Mouse (Mus musculus) cerebellum, adult 2 months (tissue): ENCODE measurements at regions not wholly inside any gene's neighbourhood (a gene's known extent, or its start where the extent isn't known, plus 50 kb on each side); places are given as distances from the start of the nearest gene placed in this dataset.

Experiments
- DNase-seq, 2 experiments: peaks; one replicate each; pipeline ENCODE4 v3.0.0; 2021
- H3K27ac ChIP-seq: fragments of 200-500 bp; 2 replicates; pipeline ENCODE4 v1.5.1; 2012; ENCODE audit warnings: low read length, control low read depth, inconsistent platforms; ENCODE audit not compliant: insufficient read depth
- H3K27me3 ChIP-seq: fragments of 200-500 bp; 2 replicates; pipeline ENCODE4 v1.6.1; 2012; ENCODE audit warnings: inconsistent platforms, mild to moderate bottlenecking, low read length, moderate library complexity; ENCODE audit not compliant: control insufficient read depth, insufficient read depth
- H3K4me1 ChIP-seq: fragments of 200-500 bp; 2 replicates; pipeline ENCODE4 v1.6.1; 2011; ENCODE audit warnings: low read length; ENCODE audit not compliant: control insufficient read depth, insufficient read depth
- H3K4me3 ChIP-seq: fragments of 200-500 bp; replicated peaks from 2 replicates; pipeline ENCODE3; 2011; ENCODE audit warnings: mild to moderate bottlenecking, low read depth, low read length, control low read depth; ENCODE audit not compliant: insufficient read depth
- CTCF ChIP-seq: fragments of 200-500 bp; IDR thresholded peaks from 2 replicates; pipeline ENCODE4 v1.5.1; 2011; ENCODE audit warnings: low read depth, mild to moderate bottlenecking, control low read depth, low read length, moderate library complexity, borderline replicate concordance; ENCODE audit not compliant: insufficient read depth
- POLR2A ChIP-seq: fragments of 200-500 bp; IDR thresholded peaks from 2 replicates; pipeline ENCODE4 v1.6.1; 2011; ENCODE audit warnings: low read length, control low read depth, borderline replicate concordance; ENCODE audit not compliant: insufficient read depth
- whole genome bisulfite sequencing: fragments of 180-500 bp; shearing (Covaris S2); methylation state at CpG from one replicate; pipeline ENCODE4 v1.1.7; 2018; 5-methylcytosine and 5-hydroxymethylcytosine counted together

- Histone ChIP-seq H3K27ac (no peak overlapping the region), H3K4me1 (no peaks in the 10 kb centered on the region), H3K27me3 (no peaks in the 10 kb centered on the region), H3K4me3 (no peak overlapping the region)
- no peak for DNase-seq
- WGBS = 76% methylated on average over 1 of the region's 1 CpGs
- TF ChIP-seq CTCF = no peak
- no peak for TF ChIP-seq POLR2A
Observed at GRCm38 (mm10) chr9:76734387-76734786, 167.5 kb upstream of the Fam83b start.

DNA sequence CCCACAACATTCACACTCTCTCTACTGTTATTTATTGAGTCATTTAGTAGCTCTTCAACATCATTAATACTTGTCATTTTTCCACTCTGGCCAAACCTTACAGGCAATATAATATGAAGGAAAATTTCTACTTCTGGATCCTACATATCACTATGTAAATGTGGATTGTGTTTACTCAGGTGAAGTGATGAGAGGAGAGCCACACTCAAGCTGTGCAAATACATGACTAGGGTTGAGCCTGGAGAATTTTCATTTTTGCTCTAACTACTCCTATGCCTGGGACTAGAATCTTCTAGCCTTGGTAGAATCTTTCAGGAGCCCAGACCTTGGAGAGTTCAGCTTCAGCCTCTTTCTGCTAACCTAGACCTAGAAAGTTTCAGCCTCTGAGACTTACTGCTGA lies 166.9 kb upstream of the Fam83b start:
- no peak for DNase-seq

DNA sequence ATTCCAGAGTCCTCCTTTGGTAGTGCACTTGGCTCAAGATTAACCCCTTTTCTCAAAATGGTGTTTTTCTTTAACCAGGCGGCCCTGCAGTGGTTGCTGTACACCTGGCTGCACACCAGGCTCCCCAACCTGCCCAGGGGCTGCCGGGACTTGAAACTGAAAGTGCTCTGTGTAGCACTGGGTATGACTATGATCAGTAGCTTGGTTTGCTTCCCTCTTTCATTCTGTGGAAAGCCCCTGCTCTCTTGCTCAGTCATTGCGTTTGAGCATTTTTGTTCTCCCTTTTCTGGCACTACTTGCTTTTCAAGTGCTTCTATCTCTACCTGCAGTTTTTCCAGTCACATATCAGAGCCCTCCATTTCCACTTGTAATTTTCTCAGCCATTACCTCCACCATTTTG lies 156.0 kb upstream of the Fam83b start:
- H3K4me3 ChIP-seq = no peak overlapping the region
- no peaks in the 10 kb centered on the region for H3K27me3 ChIP-seq
- no peaks in the 10 kb centered on the region for H3K4me1 ChIP-seq
- no peak for DNase-seq
- H3K27ac ChIP-seq = no peak overlapping the region
- WGBS = 79% methylated on average over 3 of the region's 3 CpGs
- TF ChIP-seq CTCF = no peak
- no peak for TF ChIP-seq POLR2A

More for the DNA sequence above, 166.9 kb upstream of the Fam83b start:
- Histone ChIP-seq H3K27ac (no peak overlapping the region), H3K4me1 (no peaks in the 10 kb centered on the region), H3K27me3 (no peaks in the 10 kb centered on the region), H3K4me3 (no peak overlapping the region)
- no peak for TF ChIP-seq POLR2A
- TF ChIP-seq CTCF = no peak

GRCm38 (mm10) chr9:76715852-76716251 lies 148.9 kb upstream of the Fam83b start:
- 63% methylated on average over 1 of the region's 1 CpGs for WGBS
- no peak for DNase-seq

GRCm38 (mm10) chr9:76706451-76706850 lies 139.5 kb upstream of the Fam83b start:
- no peak overlapping the region for H3K27ac ChIP-seq
- H3K27me3 ChIP-seq = no peaks in the 10 kb centered on the region
- WGBS = 52% methylated on average over 1 of the region's 1 CpGs
- no peak for DNase-seq
- no peaks in the 10 kb centered on the region for H3K4me1 ChIP-seq
- no peak overlapping the region for H3K4me3 ChIP-seq
- TF ChIP-seq POLR2A (no peak), CTCF (no peak)

More at GRCm38 (mm10) chr9:76715852-76716251, 148.9 kb upstream of the Fam83b start:
- no peaks in the 10 kb centered on the region for H3K27me3 ChIP-seq
- H3K4me3 ChIP-seq = no peak overlapping the region
- TF ChIP-seq CTCF (no peak), POLR2A (no peak)
- no peaks in the 10 kb centered on the region for H3K4me1 ChIP-seq
- H3K27ac ChIP-seq = no peak overlapping the region

DNA sequence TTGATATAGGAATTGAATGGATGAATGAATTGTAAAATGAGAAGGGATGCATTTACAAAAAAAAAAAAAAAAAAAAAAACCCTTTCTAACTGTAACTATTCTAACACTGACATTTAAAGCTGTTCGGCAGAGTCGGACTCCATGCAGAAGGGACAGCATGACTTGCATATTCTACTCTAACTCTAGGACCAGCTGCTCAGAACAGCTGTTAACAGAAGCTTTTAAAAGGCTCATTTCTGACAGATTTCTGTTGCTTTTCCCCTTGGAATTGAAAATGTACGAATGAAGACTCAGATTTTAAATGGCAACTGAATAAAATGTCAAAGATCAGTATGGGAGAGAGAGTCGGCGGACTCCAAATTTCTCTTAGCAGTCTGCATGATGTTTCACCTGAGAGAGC lies 138.9 kb upstream of the Fam83b start:
- H3K4me1 ChIP-seq = no peaks in the 10 kb centered on the region
- H3K4me3 ChIP-seq = no peak overlapping the region
- H3K27me3 ChIP-seq = no peaks in the 10 kb centered on the region
- WGBS = 73% methylated on average over 5 of the region's 5 CpGs
- no peak for TF ChIP-seq CTCF
- TF ChIP-seq POLR2A = no peak
- H3K27ac ChIP-seq = no peak overlapping the region
- no peak for DNase-seq

GRCm38 (mm10) chr9:76695547-76695946 lies 128.6 kb upstream of the Fam83b start:
- Histone ChIP-seq H3K27me3 (no peaks in the 10 kb centered on the region), H3K27ac (no peak overlapping the region), H3K4me3 (no peak overlapping the region), H3K4me1 (no peaks in the 10 kb centered on the region)
- no peak for DNase-seq
- TF ChIP-seq CTCF = no peak
- no peak for TF ChIP-seq POLR2A
- 74% methylated on average over 4 of the region's 4 CpGs for WGBS

DNA sequence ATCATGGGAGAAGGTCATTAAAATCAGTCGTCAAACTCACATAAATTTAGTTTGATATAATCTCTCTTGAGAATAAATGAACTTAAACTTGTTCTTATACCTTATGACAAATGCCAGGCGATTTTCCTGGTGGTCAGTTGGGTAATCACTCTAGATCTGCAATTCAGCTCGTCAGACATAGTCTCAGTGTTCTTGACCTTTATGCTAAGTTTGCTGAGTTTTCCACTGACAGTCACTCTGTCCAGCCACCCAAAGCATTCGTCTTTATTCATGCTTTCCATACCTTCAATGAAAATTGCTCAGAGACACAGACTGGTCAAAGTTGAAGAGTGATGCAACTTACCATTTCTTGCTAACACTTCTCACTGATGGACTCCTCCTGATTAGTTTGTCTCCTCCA lies 126.1 kb upstream of the Fam83b start:
- H3K4me3 ChIP-seq = no peak overlapping the region
- WGBS = 80% methylated on average over 4 of the region's 4 CpGs
- no peaks in the 10 kb centered on the region for H3K27me3 ChIP-seq
- TF ChIP-seq CTCF = no peak
- TF ChIP-seq POLR2A = no peak
- no peak for DNase-seq
- H3K27ac ChIP-seq = no peak overlapping the region
- no peaks in the 10 kb centered on the region for H3K4me1 ChIP-seq

GRCm38 (mm10) chr9:76660848-76661247 lies 93.9 kb upstream of the Fam83b start:
- TF ChIP-seq CTCF (peak; percentile 49; the same call in 1 of the 2 replicates), POLR2A (no peak)
- Histone ChIP-seq H3K27me3 (no peaks in the 10 kb centered on the region), H3K27ac (no peak overlapping the region), H3K4me3 (no peak overlapping the region), H3K4me1 (no peaks in the 10 kb centered on the region)
- WGBS = 25% methylated on average over 3 of the region's 3 CpGs
- peak; percentile 14 to 21 for DNase-seq
